Mouse (Mus musculus): ENCODE measurements at regions not wholly inside any gene's neighbourhood (a gene's known extent, or its start where the extent isn't known, plus 50 kb on each side); places are given as distances from the start of the nearest gene placed in this dataset.
A peak's percentile ranks its signal among the peaks of the same experiment; 100 is the strongest.

GRCm38 (mm10) chr8:11079805-11080204 is 71.5 kb upstream of the Irs2 start:
- ATAC-seq = 0 out of 2 replicates have a peak, but pooled peaks have one; percentile 21
- Histone ChIP-seq H3K36me3 (ENCODE audit: control insufficient read depth, insufficient read depth, low read length) (no peaks in the 10 kb centered on the region), H3K27me3 (replicated peaks; ENCODE audit: control insufficient read depth, insufficient read depth, low read length) (no peaks in the 10 kb centered on the region), H3K4me2 (ENCODE audit: low read depth, low read length) (no peak overlapping the region), H3K9ac (ENCODE audit: low read depth, low read length) (no peak overlapping the region), H3K9me3 (ENCODE audit: control insufficient read depth, low read length) (no peaks in the 10 kb centered on the region), H3K27ac (ENCODE audit: low read length) (0 out of 2 replicates have a peak overlapping the region, but pooled peaks have one; percentile 6), H3K4me3 (ENCODE audit: low read length) (no peak overlapping the region), H3K4me1 (ENCODE audit: control insufficient read depth, insufficient read depth, low read length) (peaks cover 35% of the 10 kb centered on the region)
- 46% methylated on average over 11 of the region's 11 CpGs for WGBS

GRCm38 (mm10) chr8:11077138-11077537 is 68.9 kb upstream of the Irs2 start:
- Histone ChIP-seq H3K4me2 (ENCODE audit: low read depth, low read length) (peak overlapping the region; percentile 7; the same call in 1 of the 2 replicates), H3K27me3 (replicated peaks; ENCODE audit: control insufficient read depth, insufficient read depth, low read length) (no peaks in the 10 kb centered on the region), H3K9me3 (ENCODE audit: control insufficient read depth, low read length) (no peaks in the 10 kb centered on the region), H3K9ac (ENCODE audit: low read depth, low read length) (peak overlapping the region; percentile 37; the same call in 1 of the 2 replicates), H3K4me3 (ENCODE audit: low read length) (0 out of 2 replicates have a peak overlapping the region, but pooled peaks have one; percentile 1), H3K27ac (ENCODE audit: low read length) (peak overlapping the region; percentile 63; the same call in 1 of the 2 replicates), H3K36me3 (ENCODE audit: control insufficient read depth, insufficient read depth, low read length) (no peaks in the 10 kb centered on the region), H3K4me1 (ENCODE audit: control insufficient read depth, insufficient read depth, low read length) (peaks cover 31% of the 10 kb centered on the region)
- no peak; the same call in 1 of the 2 replicates for ATAC-seq
- 40% methylated on average over 9 of the region's 9 CpGs for WGBS

GRCm38 (mm10) chr8:11071162-11071561 is 62.9 kb upstream of the Irs2 start:
- Histone ChIP-seq H3K9me3 (ENCODE audit: control insufficient read depth, low read length) (no peaks in the 10 kb centered on the region), H3K4me2 (ENCODE audit: low read depth, low read length) (no peak overlapping the region), H3K9ac (ENCODE audit: low read depth, low read length) (no peak overlapping the region), H3K4me1 (ENCODE audit: control insufficient read depth, insufficient read depth, low read length) (no peaks in the 10 kb centered on the region; the same call in 1 of the 2 replicates), H3K27ac (ENCODE audit: low read length) (no peak overlapping the region), H3K27me3 (replicated peaks; ENCODE audit: control insufficient read depth, insufficient read depth, low read length) (no peaks in the 10 kb centered on the region), H3K36me3 (ENCODE audit: control insufficient read depth, insufficient read depth, low read length) (no peaks in the 10 kb centered on the region), H3K4me3 (ENCODE audit: low read length) (no peak overlapping the region)
- peak; percentile 43; the same call in 1 of the 2 replicates for ATAC-seq
- 66% methylated on average over 2 of the region's 2 CpGs for WGBS

- no peak overlapping the region for H3K27ac ChIP-seq (ENCODE audit: low read length)
- no peak overlapping the region for H3K4me3 ChIP-seq (ENCODE audit: low read length)
- H3K4me1 ChIP-seq (ENCODE audit: control insufficient read depth, insufficient read depth, low read length) = peaks cover 6% of the 10 kb centered on the region
- ATAC-seq = no peak
- WGBS = 79% methylated on average over 7 of the region's 7 CpGs
- H3K27me3 ChIP-seq (replicated peaks; ENCODE audit: control insufficient read depth, insufficient read depth, low read length) = no peaks in the 10 kb centered on the region
- no peak overlapping the region for H3K4me2 ChIP-seq (ENCODE audit: low read depth, low read length)
- no peak overlapping the region for H3K9ac ChIP-seq (ENCODE audit: low read depth, low read length)
- H3K36me3 ChIP-seq (ENCODE audit: control insufficient read depth, insufficient read depth, low read length) = no peaks in the 10 kb centered on the region
- H3K9me3 ChIP-seq (ENCODE audit: control insufficient read depth, low read length) = no peaks in the 10 kb centered on the region
Measured at GRCm38 (mm10) chr8:11067450-11067849, 59.2 kb upstream of the Irs2 start.

GRCm38 (mm10) chr8:11065990-11066389 is 57.7 kb upstream of the Irs2 start:
- Histone ChIP-seq H3K4me3 (ENCODE audit: low read length) (no peak overlapping the region), H3K27me3 (replicated peaks; ENCODE audit: control insufficient read depth, insufficient read depth, low read length) (no peaks in the 10 kb centered on the region), H3K9me3 (ENCODE audit: control insufficient read depth, low read length) (no peaks in the 10 kb centered on the region), H3K27ac (ENCODE audit: low read length) (no peak overlapping the region), H3K4me2 (ENCODE audit: low read depth, low read length) (no peak overlapping the region), H3K36me3 (ENCODE audit: control insufficient read depth, insufficient read depth, low read length) (no peaks in the 10 kb centered on the region), H3K9ac (ENCODE audit: low read depth, low read length) (no peak overlapping the region), H3K4me1 (ENCODE audit: control insufficient read depth, insufficient read depth, low read length) (peaks cover 16% of the 10 kb centered on the region)
- 81% methylated on average over 9 of the region's 9 CpGs for WGBS
- no peak for ATAC-seq

GRCm38 (mm10) chr8:11065303-11065702 is 57.0 kb upstream of the Irs2 start:
- H3K4me3 ChIP-seq (ENCODE audit: low read length) = no peak overlapping the region

GRCm38 (mm10) chr8:11063058-11063457 is 54.8 kb upstream of the Irs2 start:
- peak; percentile 91 for ATAC-seq
- Histone ChIP-seq H3K4me3 (ENCODE audit: low read length) (no peak overlapping the region), H3K4me1 (ENCODE audit: control insufficient read depth, insufficient read depth, low read length) (peaks cover 16% of the 10 kb centered on the region), H3K9me3 (ENCODE audit: control insufficient read depth, low read length) (no peaks in the 10 kb centered on the region), H3K36me3 (ENCODE audit: control insufficient read depth, insufficient read depth, low read length) (no peaks in the 10 kb centered on the region), H3K27ac (ENCODE audit: low read length) (peak overlapping the region; percentile 89), H3K9ac (ENCODE audit: low read depth, low read length) (peak overlapping the region; percentile 40; the same call in 1 of the 2 replicates), H3K27me3 (replicated peaks; ENCODE audit: control insufficient read depth, insufficient read depth, low read length) (no peaks in the 10 kb centered on the region), H3K4me2 (ENCODE audit: low read depth, low read length) (no peak overlapping the region)
- 60% methylated on average over 8 of the region's 8 CpGs for WGBS

More at GRCm38 (mm10) chr8:11065303-11065702, 57.0 kb upstream of the Irs2 start:
- Histone ChIP-seq H3K9me3 (ENCODE audit: control insufficient read depth, low read length) (no peaks in the 10 kb centered on the region), H3K36me3 (ENCODE audit: control insufficient read depth, insufficient read depth, low read length) (no peaks in the 10 kb centered on the region), H3K4me1 (ENCODE audit: control insufficient read depth, insufficient read depth, low read length) (peaks cover 16% of the 10 kb centered on the region), H3K27me3 (replicated peaks; ENCODE audit: control insufficient read depth, insufficient read depth, low read length) (no peaks in the 10 kb centered on the region), H3K9ac (ENCODE audit: low read depth, low read length) (no peak overlapping the region), H3K4me2 (ENCODE audit: low read depth, low read length) (no peak overlapping the region), H3K27ac (ENCODE audit: low read length) (no peak overlapping the region)
- WGBS = 48% methylated on average over 4 of the region's 4 CpGs
- no peak for ATAC-seq

GRCm38 (mm10) chr8:11062348-11062946 is 54.2 kb upstream of the Irs2 start:
- Histone ChIP-seq H3K4me2 (ENCODE audit: low read depth, low read length) (no peak overlapping the region), H3K27me3 (replicated peaks; ENCODE audit: control insufficient read depth, insufficient read depth, low read length) (no peaks in the 10 kb centered on the region), H3K4me1 (ENCODE audit: control insufficient read depth, insufficient read depth, low read length) (peaks cover 18% of the 10 kb centered on the region), H3K4me3 (ENCODE audit: low read length) (no peak overlapping the region), H3K27ac (ENCODE audit: low read length) (peak overlapping the region; percentile 89), H3K36me3 (ENCODE audit: control insufficient read depth, insufficient read depth, low read length) (no peaks in the 10 kb centered on the region), H3K9ac (ENCODE audit: low read depth, low read length) (peak overlapping the region; percentile 40; the same call in 1 of the 2 replicates), H3K9me3 (ENCODE audit: control insufficient read depth, low read length) (no peaks in the 10 kb centered on the region)
- peak; percentile 55 for ATAC-seq
- WGBS = 46% methylated on average over 3 of the region's 3 CpGs

- no peaks in the 10 kb centered on the region for H3K36me3 ChIP-seq (ENCODE audit: control insufficient read depth, insufficient read depth, low read length)
- no peak overlapping the region for H3K4me3 ChIP-seq (ENCODE audit: low read length)
- no peak overlapping the region for H3K9ac ChIP-seq (ENCODE audit: low read depth, low read length)
- 67% methylated on average over 1 of the region's 1 CpGs for WGBS
- ATAC-seq = no peak
- no peaks in the 10 kb centered on the region for H3K27me3 ChIP-seq (replicated peaks; ENCODE audit: control insufficient read depth, insufficient read depth, low read length)
- H3K27ac ChIP-seq (ENCODE audit: low read length) = no peak overlapping the region
- H3K4me2 ChIP-seq (ENCODE audit: low read depth, low read length) = no peak overlapping the region
- peaks cover 21% of the 10 kb centered on the region for H3K4me1 ChIP-seq (ENCODE audit: control insufficient read depth, insufficient read depth, low read length)
- no peaks in the 10 kb centered on the region for H3K9me3 ChIP-seq (ENCODE audit: control insufficient read depth, low read length)
Measured at GRCm38 (mm10) chr8:11061711-11062110, 53.5 kb upstream of the Irs2 start.

Measured in intestine, embryonic 16.5 days (tissue).